Mouse (Mus musculus) hindbrain, embryonic 15.5 days (tissue): ENCODE results near the gene Olfr30. TPM values are rescaled to one million over a fixed set of nuclear protein-coding genes. Genes with fewer than 3 reads are reported as not detected.
"Not testable (repeated sequence)": the region's sequence is repeated elsewhere in the genome, so short reads cannot be mapped to it uniquely, and the experiment has no call there.

Experiments used
- ATAC-seq: fragments of 200-750 bp; cut with Nextera tagmentation; 2 replicates; pipeline ENCODE4 v1.8.0; 2017; ENCODE audit warnings: low read depth, moderate number of reproducible peaks, moderate TSS enrichment; ENCODE audit not compliant: low FRiP score
- H3K27ac ChIP-seq: fragments of 300-500 bp; sonication (generic); replicated peaks from 2 replicates; pipeline ENCODE4 v1.5.1; 2015; ENCODE audit warnings: mild to moderate bottlenecking, inconsistent platforms
- H3K27me3 ChIP-seq: fragments of 300-500 bp; sonication (generic); 2 replicates; pipeline ENCODE4 v1.6.1; 2015; ENCODE audit warnings: control low read depth, inconsistent platforms
- H3K36me3 ChIP-seq: fragments of 300-500 bp; sonication (generic); 2 replicates; pipeline ENCODE4 v1.6.1; 2015; ENCODE audit warnings: control low read depth, inconsistent platforms
- H3K4me1 ChIP-seq: fragments of 300-500 bp; sonication (generic); replicated peaks from 2 replicates; pipeline ENCODE4 v1.6.1; 2015; ENCODE audit warnings: control low read depth, inconsistent platforms
- H3K4me2 ChIP-seq: fragments of 300-500 bp; sonication (generic); 2 replicates; pipeline ENCODE4 v1.6.1; 2015; ENCODE audit warnings: moderate library complexity, mild to moderate bottlenecking, inconsistent platforms
- H3K4me3 ChIP-seq: fragments of 300-500 bp; sonication (generic); 2 replicates; pipeline ENCODE4 v1.5.1; 2015; ENCODE audit warnings: mild to moderate bottlenecking, inconsistent platforms
- H3K9ac ChIP-seq: fragments of 300-500 bp; sonication (generic); 2 replicates; pipeline ENCODE4 v1.6.1; 2015; ENCODE audit warnings: inconsistent platforms
- H3K9me3 ChIP-seq: fragments of 300-500 bp; sonication (generic); 2 replicates; pipeline ENCODE4 v1.6.1; 2016; ENCODE audit warnings: control low read depth, inconsistent platforms
- WGBS: fragments of 180-500 bp; shearing (Covaris S2); methylation state at CpG from one replicate; pipeline ENCODE4 v1.1.7; 2015; 5-methylcytosine and 5-hydroxymethylcytosine counted together
- polyA plus RNA-seq: library from polyadenylated mRNA; unstranded; fragments of >200 nt; fragmentation: Nextera tagmentation; extraction: Ambion mirVana; gene quantifications from 2 replicates; pipeline ENCODE4 v1.2.1, GENCODE M21; 2015

Olfr30 gene
- polyA plus RNA-seq, result not detected in 2 replicates

GRCm38 (mm10) chr11:58462170-58462569, at the start of gene Olfr30:
TSS of gene Olfr30 (minus strand) at chr11:58462270.
- Histone ChIP-seq H3K36me3 (no peaks in the 10 kb centered on the region), H3K4me1 (no peaks in the 10 kb centered on the region), H3K9me3 (no peaks in the 10 kb centered on the region), H3K9ac (no peak within 1 kb of the TSS), H3K4me3 (no peak within 1 kb of the TSS), H3K27me3 (no peaks in the 10 kb centered on the region), H3K4me2 (no peak within 1 kb of the TSS), H3K27ac (no peak within 1 kb of the TSS)
- ATAC-seq, result no peak

- not testable (repeated sequence) for H3K4me2 ChIP-seq, H3K4me3 ChIP-seq, H3K36me3 ChIP-seq, H3K27me3 ChIP-seq, H3K4me1 ChIP-seq, H3K27ac ChIP-seq, H3K9ac ChIP-seq, ATAC-seq, H3K9me3 ChIP-seq
- WGBS, result 91% methylated on average over 19 of the region's 19 CpGs
These were observed 47.0 kb upstream of the Olfr30 start for GRCm38 (mm10) chr11:58509058-58509457.

- ATAC-seq, H3K9me3 ChIP-seq, H3K4me2 ChIP-seq, H3K9ac ChIP-seq, H3K27ac ChIP-seq, H3K27me3 ChIP-seq, H3K4me3 ChIP-seq, H3K36me3 ChIP-seq, H3K4me1 ChIP-seq: not testable (repeated sequence)
These were observed 40.4 kb upstream of the Olfr30 start, which contains the start of gene Olfr331 for GRCm38 (mm10) chr11:58502472-58502871. TSS of gene Olfr331 (minus strand) at chr11:58502572.

- Histone ChIP-seq H3K4me2 (no peak overlapping the region), H3K4me3 (no peak overlapping the region), H3K9ac (no peak overlapping the region), H3K4me1 (no peaks in the 10 kb centered on the region), H3K27ac (no peak overlapping the region), H3K36me3 (no peaks in the 10 kb centered on the region), H3K27me3 (no peaks in the 10 kb centered on the region), H3K9me3 (no peaks in the 10 kb centered on the region)
- ATAC-seq, result no peak
- WGBS, result 45% methylated on average over 3 of the region's 3 CpGs
These were observed 37.2 kb upstream of the Olfr30 start for GRCm38 (mm10) chr11:58499290-58499689.

GRCm38 (mm10) chr11:58498761-58499160, 36.7 kb upstream of the Olfr30 start:
- Histone ChIP-seq H3K9ac (no peak overlapping the region), H3K27me3 (no peaks in the 10 kb centered on the region), H3K36me3 (no peaks in the 10 kb centered on the region), H3K4me3 (no peak overlapping the region), H3K4me1 (no peaks in the 10 kb centered on the region), H3K9me3 (no peaks in the 10 kb centered on the region), H3K4me2 (no peak overlapping the region), H3K27ac (no peak overlapping the region)
- 90% methylated on average over 9 of the region's 9 CpGs for WGBS
- ATAC-seq, result no peak

- Histone ChIP-seq H3K4me1 (no peaks in the 10 kb centered on the region), H3K4me2 (no peak within 1 kb of the TSS), H3K9me3 (no peaks in the 10 kb centered on the region), H3K27ac (no peak within 1 kb of the TSS), H3K4me3 (no peak within 1 kb of the TSS), H3K36me3 (no peaks in the 10 kb centered on the region), H3K9ac (no peak within 1 kb of the TSS), H3K27me3 (no peaks in the 10 kb centered on the region)
- no peak for ATAC-seq
- WGBS, result 76% methylated on average over 2 of the region's 2 CpGs
These were observed 30.4 kb upstream of the Olfr30 start, which contains the start of gene Olfr332 for GRCm38 (mm10) chr11:58492455-58492854. TSS of gene Olfr332 (minus strand) at chr11:58492555.

GRCm38 (mm10) chr11:58453592-58453991, 8.5 kb downstream of the Olfr30 start:
- ATAC-seq, result no peak
- Histone ChIP-seq H3K4me1 (no peaks in the 10 kb centered on the region), H3K9ac (no peak overlapping the region), H3K9me3 (0 out of 2 replicates have a peak, but pooled peaks cover 2% of the 10 kb centered on the region), H3K27ac (no peak overlapping the region), H3K4me3 (no peak overlapping the region), H3K4me2 (no peak overlapping the region), H3K36me3 (no peaks in the 10 kb centered on the region), H3K27me3 (no peaks in the 10 kb centered on the region)
- 78% methylated on average over 4 of the region's 4 CpGs for WGBS

GRCm38 (mm10) chr11:58452759-58453158, 9.3 kb downstream of the Olfr30 start, which contains the start of gene Lypd9:
TSS of gene Lypd9 (minus strand) at chr11:58452923.
- no peak within 1 kb of the TSS for H3K27ac ChIP-seq
- WGBS, result 93% methylated on average over 9 of the region's 9 CpGs
- H3K9ac ChIP-seq, result no peak within 1 kb of the TSS
- 0 out of 2 replicates have a peak, but pooled peaks cover 2% of the 10 kb centered on the region for H3K9me3 ChIP-seq
- ATAC-seq, result no peak
- no peak within 1 kb of the TSS for H3K4me2 ChIP-seq
- no peaks in the 10 kb centered on the region for H3K4me1 ChIP-seq
- no peak within 1 kb of the TSS for H3K4me3 ChIP-seq
- no peaks in the 10 kb centered on the region for H3K27me3 ChIP-seq
- H3K36me3 ChIP-seq, result no peaks in the 10 kb centered on the region

GRCm38 (mm10) chr11:58437866-58438265, 24.2 kb downstream of the Olfr30 start:
- Histone ChIP-seq H3K4me1 (no peaks in the 10 kb centered on the region), H3K36me3 (no peaks in the 10 kb centered on the region), H3K9me3 (no peaks in the 10 kb centered on the region), H3K27ac (no peak overlapping the region), H3K27me3 (no peaks in the 10 kb centered on the region), H3K4me3 (no peak overlapping the region), H3K9ac (no peak overlapping the region), H3K4me2 (no peak overlapping the region)
- WGBS, result 61% methylated on average over 5 of the region's 5 CpGs
- no peak for ATAC-seq

- Histone ChIP-seq H3K36me3 (no peaks in the 10 kb centered on the region), H3K9ac (no peak within 1 kb of the TSS), H3K27me3 (no peaks in the 10 kb centered on the region), H3K9me3 (no peaks in the 10 kb centered on the region), H3K27ac (no peak within 1 kb of the TSS), H3K4me2 (no peak within 1 kb of the TSS), H3K4me1 (no peaks in the 10 kb centered on the region), H3K4me3 (no peak within 1 kb of the TSS)
- 83% methylated on average over 3 of the region's 3 CpGs for WGBS
- ATAC-seq, result no peak
These were observed 29.8 kb downstream of the Olfr30 start, which contains the start of gene Gm12253 for GRCm38 (mm10) chr11:58432259-58432658. TSS of gene Gm12253 (plus strand) at chr11:58432559.

- H3K9ac ChIP-seq, result no peak within 1 kb of the TSS
- no peak for ATAC-seq
- H3K4me3 ChIP-seq, result no peak within 1 kb of the TSS
- WGBS, result 85% methylated on average over 1 of the region's 1 CpGs
- no peak within 1 kb of the TSS for H3K4me2 ChIP-seq
- H3K27ac ChIP-seq, result no peak within 1 kb of the TSS
- no peaks in the 10 kb centered on the region for H3K27me3 ChIP-seq
- H3K9me3 ChIP-seq, result no peaks in the 10 kb centered on the region
- no peaks in the 10 kb centered on the region for H3K36me3 ChIP-seq
- H3K4me1 ChIP-seq, result no peaks in the 10 kb centered on the region
These were observed 41.3 kb downstream of the Olfr30 start, which contains the start of gene 1810065E05Rik for GRCm38 (mm10) chr11:58420815-58421214. TSS of gene 1810065E05Rik (plus strand) at chr11:58421111.

GRCm38 (mm10) chr11:58418336-58418735, 43.7 kb downstream of the Olfr30 start:
- Histone ChIP-seq H3K36me3 (no peaks in the 10 kb centered on the region), H3K4me1 (no peaks in the 10 kb centered on the region), H3K4me2 (no peak overlapping the region), H3K4me3 (no peak overlapping the region), H3K9ac (no peak overlapping the region), H3K27ac (no peak overlapping the region), H3K9me3 (no peaks in the 10 kb centered on the region), H3K27me3 (no peaks in the 10 kb centered on the region)
- WGBS, result 70% methylated on average over 3 of the region's 3 CpGs
- ATAC-seq, result no peak

GRCm38 (mm10) chr11:58408066-58408465, 54.0 kb downstream of the Olfr30 start:
- 62% methylated on average over 3 of the region's 3 CpGs for WGBS
- H3K9me3 ChIP-seq, result no peaks in the 10 kb centered on the region
- no peak for ATAC-seq
- H3K4me3 ChIP-seq, result no peak overlapping the region
- no peak overlapping the region for H3K4me2 ChIP-seq
- no peaks in the 10 kb centered on the region for H3K27me3 ChIP-seq
- no peaks in the 10 kb centered on the region for H3K4me1 ChIP-seq
- H3K27ac ChIP-seq, result no peak overlapping the region
- H3K9ac ChIP-seq, result no peak overlapping the region
- H3K36me3 ChIP-seq, result no peaks in the 10 kb centered on the region
